8 mouse cellular contexts compared by ENCODE assay signal in genomic region chr13:73469257-73469967, GRCm38 (mm10). TPM values are rescaled to one million over a fixed set of nuclear protein-coding genes. Genes with fewer than 3 reads are reported as not detected.
DNase-seq lines count a peak whose midpoint lies in the region; ATAC-seq lines count a peak whose summit lies in the region.

No protein-coding gene starts in this region.

- 68% methylated on average over 9 of the region's 9 CpGs for WGBS in heart, embryonic 16.5 days
- 71% methylated on average over 9 of the region's 9 CpGs for WGBS in neural tube, embryonic 15.5 days

- no peak overlapping the region for H3K27ac ChIP-seq in heart, embryonic 16.5 days (ENCODE audit: low read length)
- H3K27ac ChIP-seq in neural tube, embryonic 15.5 days (replicated peaks): no peak overlapping the region

- no peak for ATAC-seq in heart, embryonic 16.5 days (replicated peaks; ENCODE audit: extremely low read depth, insufficient read depth, low FRiP score)
- peak; percentile 70 for ATAC-seq in activated CD4-positive, CD25-positive, alpha-beta regulatory T cell, adult 4 months
- ATAC-seq in neural tube, embryonic 15.5 days (ENCODE audit: low FRiP score): no peak

- peak overlapping the region; percentile 96; the same call in 1 of the 2 replicates for H3K4me2 ChIP-seq in heart, embryonic 16.5 days (ENCODE audit: low read depth, low read length)
- H3K4me2 ChIP-seq in neural tube, embryonic 15.5 days: peak overlapping the region; percentile 73

- no peak overlapping the region for H3K4me3 ChIP-seq in heart, embryonic 16.5 days (ENCODE audit: low read length)
- H3K4me3 ChIP-seq in neural tube, embryonic 15.5 days (replicated peaks): no peak overlapping the region

- H3K9me3 ChIP-seq in heart, embryonic 16.5 days (replicated peaks; ENCODE audit: control insufficient read depth, low read length): no peaks in the 10 kb centered on the region
- H3K9me3 ChIP-seq in neural tube, embryonic 15.5 days (replicated peaks): no peaks in the 10 kb centered on the region

- intact Hi-C loops in heart, postnatal 36 days (cut with DNase I): loop anchor here (2.0 to 5.0 kb wide), 2 partner anchors 33 to 43 kb away; no protein-coding TSS in a partner anchor

- H3K27me3 ChIP-seq in heart, embryonic 16.5 days (ENCODE audit: control insufficient read depth, insufficient read depth, low read length): no peaks in the 10 kb centered on the region
- no peaks in the 10 kb centered on the region for H3K27me3 ChIP-seq in neural tube, embryonic 15.5 days (replicated peaks)

- H3K4me1 ChIP-seq in heart, embryonic 16.5 days (ENCODE audit: control insufficient read depth, insufficient read depth, low read length): peaks cover 17% of the 10 kb centered on the region; the same call in 1 of the 2 replicates
- H3K4me1 ChIP-seq in neural tube, embryonic 15.5 days: peaks cover 45% of the 10 kb centered on the region

- 0 out of 2 replicates have a peak overlapping the region, but pooled peaks have one; percentile 3 for H3K9ac ChIP-seq in heart, embryonic 16.5 days (ENCODE audit: low read length)
- H3K9ac ChIP-seq in neural tube, embryonic 15.5 days (replicated peaks): 0 out of 2 replicates have a peak overlapping the region, but pooled peaks have one; percentile 8

- no peaks in the 10 kb centered on the region for H3K36me3 ChIP-seq in heart, embryonic 16.5 days (ENCODE audit: control insufficient read depth, insufficient read depth)
- no peaks in the 10 kb centered on the region for H3K36me3 ChIP-seq in neural tube, embryonic 15.5 days

- no peak for DNase-seq in heart, postnatal 36 days
- peak; percentile 85 for DNase-seq in induced T-regulatory cell, adult 2 months (ENCODE audit: low read depth)
- DNase-seq in right cerebral cortex, postnatal 25 days: no peak
- DNase-seq in urinary bladder, postnatal 36 days (ENCODE audit: low spot score in 2 of 2): no peak
- DNase-seq in frontal cortex, adult 2 months (ENCODE audit: extremely low spot score in 1 of 2, low spot score in 1 of 2): no peak

RNA-seq across cellular contexts. Expression of gene Lpcat1, which starts 2.4 kb away (rescaled TPM):
- polyA plus RNA-seq in heart, embryonic 16.5 days (2015; fragmentation: Nextera tagmentation; extraction: Ambion mirVana): 17.4 and 24.0 TPM in 2 replicates
- total RNA-seq in heart, postnatal 36 days (2021): 1 to 10 TPM; 7.0 to 9.4 TPM
- 10 to 100 TPM; 22.3 to 28.0 TPM for polyA plus RNA-seq in activated CD4-positive, CD25-positive, alpha-beta regulatory T cell, adult 4 months (2017; shearing (Covaris generic))
- 51.7 and 62.6 TPM in 2 replicates for polyA plus RNA-seq in neural tube, embryonic 15.5 days (2015; fragmentation: Nextera tagmentation; extraction: Ambion mirVana)
- 33.4 and 44.2 TPM in 2 replicates for polyA plus RNA-seq in frontal cortex, adult 2 months (2012; rRNA removed)
